Mouse (Mus musculus) kidney, adult 2 months (tissue): Measurements from ENCODE around the gene Wdr24.

Source experiments
- CTCF ChIP-seq: fragments of 200-500 bp; conservative IDR thresholded peaks from 2 replicates; pipeline ENCODE4 v1.5.1; 2011; ENCODE audit warnings: low read depth, mild to moderate bottlenecking, control low read depth, low read length, moderate library complexity, mixed read lengths; ENCODE audit not compliant: insufficient read depth, insufficient read length
- POLR2A ChIP-seq: fragments of 200-500 bp; IDR thresholded peaks from one replicate; pipeline ENCODE4 v1.6.1; 2011; ENCODE audit warnings: low read depth, low read length, control low read depth

DNA sequence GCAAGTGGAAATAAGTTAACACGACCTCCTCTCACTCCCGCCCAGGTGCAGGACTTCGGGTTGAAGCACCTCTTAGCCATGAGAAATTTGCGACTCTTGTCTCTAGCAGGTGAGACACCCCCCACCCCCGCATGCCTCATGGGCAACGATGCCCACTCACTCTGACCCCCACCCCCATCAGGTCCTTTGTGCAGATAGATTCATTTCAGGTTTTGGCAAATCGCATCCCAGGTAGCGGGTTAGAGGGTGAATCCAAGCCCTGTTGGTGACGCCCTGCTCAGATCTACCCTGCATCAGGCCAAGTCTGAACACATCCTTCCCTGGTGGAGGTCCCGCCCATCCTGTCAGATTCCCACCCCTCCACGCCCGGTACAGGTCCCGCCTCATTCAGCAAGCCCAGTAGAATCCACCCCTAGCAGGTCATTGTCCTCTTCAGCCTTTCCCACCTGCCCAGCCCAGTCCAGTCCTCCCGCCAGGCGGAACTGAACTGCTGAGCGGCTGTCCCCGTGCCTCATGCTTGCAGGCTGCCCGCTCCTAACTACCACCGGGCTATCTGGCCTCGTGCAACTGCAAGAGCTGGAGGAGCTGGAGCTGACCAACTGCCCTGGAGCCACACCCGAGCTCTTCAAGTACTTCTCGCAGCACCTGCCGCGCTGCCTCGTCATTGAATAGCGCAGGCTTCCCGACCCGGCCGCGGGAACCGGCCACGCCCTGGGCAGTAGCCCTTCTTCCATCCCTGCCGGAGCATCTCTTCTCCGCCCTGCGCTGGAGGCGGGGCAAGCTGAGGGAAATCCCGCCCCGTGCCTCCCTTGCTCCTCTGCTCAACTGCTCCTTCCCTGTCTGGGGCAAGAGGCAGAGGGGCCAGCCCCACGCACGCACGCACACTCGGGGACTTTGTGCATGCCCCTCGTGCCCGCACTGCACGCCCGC, 4.3 kb upstream of the Wdr24 start:
- TF ChIP-seq CTCF (no peak), POLR2A (no peak)
